In genomic region chr4:88878772-88879171, GRCm38 (mm10) we compare ENCODE assay signal across 18 mouse cellular contexts. TPM values are rescaled to one million over a fixed set of nuclear protein-coding genes. Genes with fewer than 3 reads are reported as not detected.
"Had no signal": no experiment of that assay in that cellular context is flagged by ENCODE, and none has a peak within 500 bp of the region (broad histone marks: within the 10 kb centered on the region; RNA-seq: fewer than 3 reads in every experiment).

No protein-coding gene starts in this region.

- H3K36me3 ChIP-seq: midbrain, embryonic 13.5 days had no signal

- ATAC-seq: midbrain, embryonic 13.5 days had no signal

- H3K9me3 ChIP-seq: midbrain, embryonic 13.5 days had no signal

- H3K27ac ChIP-seq: kidney, postnatal 0 days; midbrain, embryonic 13.5 days had no signal

- H3K4me1 ChIP-seq: midbrain, embryonic 13.5 days had no signal

- H3K4me2 ChIP-seq: midbrain, embryonic 13.5 days had no signal

- H3K4me3 ChIP-seq: midbrain, embryonic 13.5 days had no signal

- DNase-seq: left cerebral cortex, postnatal 4 days; lung, adult 18-20 months; lung, postnatal 36 days; right cerebral cortex, postnatal 14 days had no signal

- H3K27me3 ChIP-seq: midbrain, embryonic 13.5 days had no signal

- H3K9ac ChIP-seq: midbrain, embryonic 13.5 days had no signal

RNA-seq across cellular contexts. Expression of gene Ifne, which starts 1.2 kb away (rescaled TPM):
- total RNA-seq: layer of hippocampus, adult 8-10 months; layer of hippocampus, postnatal 14 days; left cerebral cortex, adult 18-20 months; left cerebral cortex, postnatal 10 days; left cerebral cortex, postnatal 4 days; megakaryocyte progenitor cell, adult 5-6 weeks; midbrain, postnatal 0 days had no signal
- polyA plus RNA-seq: intestine, embryonic 14.5 days; kidney, postnatal 0 days; large intestine, adult 2 months; limb, embryonic 14.5 days; lung, embryonic 16.5 days; midbrain, embryonic 13.5 days; midbrain, postnatal 0 days; neural tube, embryonic 14.5 days; stomach, embryonic 16.5 days had no signal

RNA-seq across cellular contexts. Expression of gene Ifna1, which starts 28.9 kb away (rescaled TPM):
- total RNA-seq: layer of hippocampus, adult 8-10 months; layer of hippocampus, postnatal 14 days; left cerebral cortex, adult 18-20 months; left cerebral cortex, postnatal 10 days; left cerebral cortex, postnatal 4 days; megakaryocyte progenitor cell, adult 5-6 weeks; midbrain, postnatal 0 days had no signal
- polyA plus RNA-seq: intestine, embryonic 14.5 days; kidney, postnatal 0 days; large intestine, adult 2 months; limb, embryonic 14.5 days; lung, embryonic 16.5 days; midbrain, embryonic 13.5 days; midbrain, postnatal 0 days; neural tube, embryonic 14.5 days; stomach, embryonic 16.5 days had no signal

RNA-seq across cellular contexts. Expression of gene Ifna4, which starts 37.1 kb away (rescaled TPM):
- total RNA-seq: layer of hippocampus, adult 8-10 months; layer of hippocampus, postnatal 14 days; left cerebral cortex, adult 18-20 months; left cerebral cortex, postnatal 10 days; left cerebral cortex, postnatal 4 days; megakaryocyte progenitor cell, adult 5-6 weeks; midbrain, postnatal 0 days had no signal
- polyA plus RNA-seq: intestine, embryonic 14.5 days; kidney, postnatal 0 days; large intestine, adult 2 months; limb, embryonic 14.5 days; lung, embryonic 16.5 days; midbrain, embryonic 13.5 days; midbrain, postnatal 0 days; neural tube, embryonic 14.5 days; stomach, embryonic 16.5 days had no signal

RNA-seq across cellular contexts. Expression of gene Ifna5, which starts 43.4 kb away (rescaled TPM):
- total RNA-seq: layer of hippocampus, adult 8-10 months; layer of hippocampus, postnatal 14 days; left cerebral cortex, adult 18-20 months; left cerebral cortex, postnatal 10 days; left cerebral cortex, postnatal 4 days; megakaryocyte progenitor cell, adult 5-6 weeks; midbrain, postnatal 0 days had no signal
- polyA plus RNA-seq: intestine, embryonic 14.5 days; kidney, postnatal 0 days; large intestine, adult 2 months; limb, embryonic 14.5 days; lung, embryonic 16.5 days; midbrain, embryonic 13.5 days; midbrain, postnatal 0 days; neural tube, embryonic 14.5 days; stomach, embryonic 16.5 days had no signal

RNA-seq across cellular contexts. Expression of gene Ifna6, which starts 51.6 kb away (rescaled TPM):
- total RNA-seq: layer of hippocampus, adult 8-10 months; layer of hippocampus, postnatal 14 days; left cerebral cortex, adult 18-20 months; left cerebral cortex, postnatal 10 days; left cerebral cortex, postnatal 4 days; megakaryocyte progenitor cell, adult 5-6 weeks; midbrain, postnatal 0 days had no signal
- polyA plus RNA-seq: intestine, embryonic 14.5 days; kidney, postnatal 0 days; large intestine, adult 2 months; limb, embryonic 14.5 days; lung, embryonic 16.5 days; midbrain, embryonic 13.5 days; midbrain, postnatal 0 days; neural tube, embryonic 14.5 days; stomach, embryonic 16.5 days had no signal
